Mouse (Mus musculus) E14TG2a.4 (cell line): ENCODE measurements around the gene Cd244a.

Experiments used
- CTCF ChIP-seq: conservative IDR thresholded peaks from 2 replicates; pipeline ENCODE4 v1.5.1; 2014; ENCODE audit warnings: low read length
- POU5F1 ChIP-seq: IDR thresholded peaks from 2 replicates; pipeline ENCODE4 v1.6.1; 2014; ENCODE audit warnings: low read length, borderline replicate concordance

GRCm38 (mm10) chr1:171638686-171639085, 79.7 kb downstream of the Cd244a start:
- TF ChIP-seq CTCF (no peak), POU5F1 (no peak)
